ENCODE assay signal across 10 mouse cellular contexts in the genomic region with DNA sequence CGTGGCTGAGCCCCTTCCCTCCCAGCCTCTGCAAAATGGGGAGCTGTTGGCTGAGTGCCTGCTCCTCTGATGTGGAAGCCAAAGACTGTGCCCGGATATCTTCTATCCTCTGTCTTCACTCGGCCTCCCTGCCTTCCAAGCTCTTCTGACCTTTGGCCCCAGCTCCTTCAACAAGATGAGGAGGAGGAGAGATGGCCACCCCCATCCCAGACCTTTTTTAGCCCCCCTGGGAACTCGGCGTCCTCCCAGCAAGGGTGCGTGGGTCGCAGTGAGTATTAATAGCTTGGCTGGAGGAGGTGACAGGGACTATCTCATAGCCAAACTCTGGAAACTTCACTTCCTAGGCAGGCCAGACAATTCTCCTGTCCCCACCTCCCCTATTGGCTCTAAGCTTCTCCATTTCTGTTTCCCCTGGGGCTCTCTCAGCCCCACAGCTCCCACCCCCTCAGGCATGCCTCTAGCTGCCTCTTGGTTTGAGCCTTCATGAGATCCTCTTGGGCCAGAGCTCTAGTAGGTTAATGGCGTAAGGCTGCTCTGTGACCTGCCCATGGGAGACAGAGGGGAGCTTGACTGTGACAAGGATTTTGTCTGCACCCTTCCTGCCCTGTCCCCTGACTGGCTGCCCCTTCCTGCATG. TPM values are rescaled to one million over a fixed set of nuclear protein-coding genes. Genes with fewer than 3 reads are reported as not detected.
DNase-seq lines count a peak whose midpoint lies in the region; ATAC-seq and TF ChIP-seq lines count a peak whose summit lies in the region.
"Had no signal": no experiment of that assay in that cellular context is flagged by ENCODE, and none has a peak within 500 bp of the region (broad histone marks: within the 10 kb centered on the region; RNA-seq: fewer than 3 reads in every experiment).

No protein-coding gene starts in this region.

- peaks cover 4% of the 10 kb centered on the region for H3K9me3 ChIP-seq in hindbrain, embryonic 10.5 days
- no peaks in the 10 kb centered on the region for H3K9me3 ChIP-seq in hindbrain, embryonic 12.5 days (replicated peaks)
- no peaks in the 10 kb centered on the region for H3K9me3 ChIP-seq in heart, embryonic 13.5 days
- H3K9me3 ChIP-seq in lung, embryonic 14.5 days (ENCODE audit: low read depth, low read length): no peaks in the 10 kb centered on the region
- H3K9me3 ChIP-seq: embryonic facial prominence, embryonic 15.5 days had no signal

- ATAC-seq in hindbrain, embryonic 12.5 days (ENCODE audit: low FRiP score): no peak
- ATAC-seq in heart, embryonic 13.5 days (ENCODE audit: extremely low read depth, insufficient number of reproducible peaks, low FRiP score, low TSS enrichment): peak; percentile 46; the same call in 1 of the 2 replicates
- peak; percentile 51 for ATAC-seq in lung, embryonic 14.5 days (ENCODE audit: insufficient read depth)

- peaks cover 43% of the 10 kb centered on the region for H3K4me1 ChIP-seq in hindbrain, embryonic 10.5 days (replicated peaks)
- H3K4me1 ChIP-seq in hindbrain, embryonic 12.5 days: peaks cover 9% of the 10 kb centered on the region; the same call in 1 of the 2 replicates
- peaks cover 80% of the 10 kb centered on the region for H3K4me1 ChIP-seq in heart, embryonic 13.5 days
- peaks cover 15% of the 10 kb centered on the region for H3K4me1 ChIP-seq in lung, embryonic 14.5 days (ENCODE audit: insufficient read depth)

- DNase-seq in hindbrain, embryonic 10.5 days (ENCODE audit: low spot score): no peak
- peak; percentile 78 for DNase-seq in brain, adult 2 months (ENCODE audit: low read depth, low spot score)
- DNase-seq in lung, embryonic 14.5 days: peak; percentile 82
- no peak for DNase-seq in urinary bladder, postnatal 14 days (ENCODE audit: low spot score)
- DNase-seq in embryo, embryonic 9.5 days (ENCODE audit: extremely low spot score): no peak
- DNase-seq in urinary bladder, adult 2 months (ENCODE audit: low spot score): no peak
- DNase-seq: liver, embryonic 13.5 days had no signal

- no peak for TF ChIP-seq CTCF in lung, embryonic 14.5 days (IDR thresholded peaks at IDR 0.05; ENCODE audit: low read depth)

- H3K4me2 ChIP-seq in hindbrain, embryonic 12.5 days (replicated peaks): no peak overlapping the region
- H3K4me2 ChIP-seq in heart, embryonic 13.5 days: peak overlapping the region; percentile 32
- 0 out of 2 replicates have a peak overlapping the region, but pooled peaks have one; percentile 10 for H3K4me2 ChIP-seq in lung, embryonic 14.5 days
- H3K4me2 ChIP-seq: embryonic facial prominence, embryonic 15.5 days; liver, embryonic 13.5 days had no signal

- 51% methylated on average over 8 of the region's 8 CpGs for WGBS in hindbrain, embryonic 10.5 days
- 51% methylated on average over 8 of the region's 8 CpGs for WGBS in hindbrain, embryonic 12.5 days
- 9% methylated on average over 8 of the region's 8 CpGs for WGBS in heart, embryonic 13.5 days
- 24% methylated on average over 8 of the region's 8 CpGs for whole genome bisulfite sequencing in lung, embryonic 14.5 days

- H3K36me3 ChIP-seq in hindbrain, embryonic 10.5 days: no peaks in the 10 kb centered on the region
- no peaks in the 10 kb centered on the region for H3K36me3 ChIP-seq in hindbrain, embryonic 12.5 days
- no peaks in the 10 kb centered on the region for H3K36me3 ChIP-seq in heart, embryonic 13.5 days
- no peaks in the 10 kb centered on the region for H3K36me3 ChIP-seq in lung, embryonic 14.5 days (ENCODE audit: insufficient read depth)
- H3K36me3 ChIP-seq: embryonic facial prominence, embryonic 15.5 days; liver, embryonic 13.5 days had no signal

- no peak overlapping the region for H3K4me3 ChIP-seq in hindbrain, embryonic 10.5 days
- H3K4me3 ChIP-seq in hindbrain, embryonic 12.5 days: no peak overlapping the region
- H3K4me3 ChIP-seq in heart, embryonic 13.5 days: no peak overlapping the region
- no peak overlapping the region for H3K4me3 ChIP-seq in lung, embryonic 14.5 days (ENCODE audit: low read depth, low read length)
- H3K4me3 ChIP-seq: embryonic facial prominence, embryonic 15.5 days; liver, embryonic 13.5 days had no signal

- H3K27me3 ChIP-seq in hindbrain, embryonic 10.5 days (ENCODE audit: insufficient read depth, poor library complexity, severe bottlenecking): no peaks in the 10 kb centered on the region
- H3K27me3 ChIP-seq in hindbrain, embryonic 12.5 days: no peaks in the 10 kb centered on the region
- no peaks in the 10 kb centered on the region; the same call in 1 of the 2 replicates for H3K27me3 ChIP-seq in heart, embryonic 13.5 days (replicated peaks)
- H3K27me3 ChIP-seq in lung, embryonic 14.5 days (ENCODE audit: insufficient read depth, low read length): no peaks in the 10 kb centered on the region
- H3K27me3 ChIP-seq: embryonic facial prominence, embryonic 15.5 days; liver, embryonic 13.5 days had no signal

- no peak overlapping the region for H3K9ac ChIP-seq in hindbrain, embryonic 12.5 days
- no peak overlapping the region for H3K9ac ChIP-seq in heart, embryonic 13.5 days
- H3K9ac ChIP-seq in lung, embryonic 14.5 days: no peak overlapping the region
- H3K9ac ChIP-seq: embryonic facial prominence, embryonic 15.5 days; liver, embryonic 13.5 days had no signal

- peak overlapping the region; percentile 59 for H3K27ac ChIP-seq in hindbrain, embryonic 10.5 days
- H3K27ac ChIP-seq in hindbrain, embryonic 12.5 days: no peak overlapping the region
- peak overlapping the region; percentile 83 for H3K27ac ChIP-seq in heart, embryonic 13.5 days (replicated peaks)
- peak overlapping the region; percentile 5 for H3K27ac ChIP-seq in lung, embryonic 14.5 days (ENCODE audit: low read depth)
- H3K27ac ChIP-seq: embryonic facial prominence, embryonic 15.5 days; liver, embryonic 13.5 days had no signal

RNA-seq across cellular contexts. Expression of a gene that starts 22.7 kb away (rescaled TPM):
- polyA plus RNA-seq in hindbrain, embryonic 10.5 days (2016; fragmentation: Nextera tagmentation; extraction: Ambion mirVana): 912 and 973 TPM in 2 replicates
- 629 and 723 TPM in 2 replicates for polyA plus RNA-seq in hindbrain, embryonic 12.5 days (2016; fragmentation: Nextera tagmentation; extraction: Ambion mirVana)
- 659 and 696 TPM in 2 replicates for polyA plus RNA-seq in heart, embryonic 13.5 days (2015; fragmentation: Nextera tagmentation; extraction: Ambion mirVana)
- 1,268 and 1,276 TPM in 2 replicates for polyA plus RNA-seq in lung, embryonic 14.5 days (2014; fragmentation: Nextera tagmentation; extraction: Ambion mirVana)
- 1,045 and 1,109 TPM in 2 replicates for polyA plus RNA-seq in urinary bladder, adult 2 months (2012; rRNA removed)

RNA-seq across cellular contexts. Expression of a gene that starts 31.6 kb away (rescaled TPM):
- 36.7 and 37.0 TPM in 2 replicates for polyA plus RNA-seq in hindbrain, embryonic 10.5 days (2016; fragmentation: Nextera tagmentation; extraction: Ambion mirVana)
- 29.0 and 30.7 TPM in 2 replicates for polyA plus RNA-seq in hindbrain, embryonic 12.5 days (2016; fragmentation: Nextera tagmentation; extraction: Ambion mirVana)
- 25.7 and 27.2 TPM in 2 replicates for polyA plus RNA-seq in heart, embryonic 13.5 days (2015; fragmentation: Nextera tagmentation; extraction: Ambion mirVana)
- polyA plus RNA-seq in lung, embryonic 14.5 days (2014; fragmentation: Nextera tagmentation; extraction: Ambion mirVana): 33.2 and 34.9 TPM in 2 replicates
- polyA plus RNA-seq in urinary bladder, adult 2 months (2012; rRNA removed): 7.8 and 10.2 TPM in 2 replicates

RNA-seq across cellular contexts. Expression of a gene that starts 38.1 kb away (rescaled TPM):
- 16.1 and 16.6 TPM in 2 replicates for polyA plus RNA-seq in hindbrain, embryonic 10.5 days (2016; fragmentation: Nextera tagmentation; extraction: Ambion mirVana)
- polyA plus RNA-seq in hindbrain, embryonic 12.5 days (2016; fragmentation: Nextera tagmentation; extraction: Ambion mirVana): 25.5 and 26.9 TPM in 2 replicates
- 8.6 and 10.4 TPM in 2 replicates for polyA plus RNA-seq in heart, embryonic 13.5 days (2015; fragmentation: Nextera tagmentation; extraction: Ambion mirVana)
- 23.9 and 27.3 TPM in 2 replicates for polyA plus RNA-seq in lung, embryonic 14.5 days (2014; fragmentation: Nextera tagmentation; extraction: Ambion mirVana)
- polyA plus RNA-seq in urinary bladder, adult 2 months (2012; rRNA removed): 33.5 and 34.7 TPM in 2 replicates

RNA-seq across cellular contexts. Expression of a gene that starts 40.7 kb away (rescaled TPM):
- polyA plus RNA-seq in hindbrain, embryonic 10.5 days (2016; fragmentation: Nextera tagmentation; extraction: Ambion mirVana): 5.7 and 6.0 TPM in 2 replicates
- 7.6 and 8.5 TPM in 2 replicates for polyA plus RNA-seq in hindbrain, embryonic 12.5 days (2016; fragmentation: Nextera tagmentation; extraction: Ambion mirVana)
- polyA plus RNA-seq in heart, embryonic 13.5 days (2015; fragmentation: Nextera tagmentation; extraction: Ambion mirVana): 7.4 and 7.7 TPM in 2 replicates
- 10.0 and 11.0 TPM in 2 replicates for polyA plus RNA-seq in lung, embryonic 14.5 days (2014; fragmentation: Nextera tagmentation; extraction: Ambion mirVana)
- polyA plus RNA-seq in urinary bladder, adult 2 months (2012; rRNA removed): 69.6 and 84.4 TPM in 2 replicates

RNA-seq across cellular contexts. Expression of a gene that starts 40.9 kb away (rescaled TPM):
- 39.7 and 41.9 TPM in 2 replicates for polyA plus RNA-seq in hindbrain, embryonic 10.5 days (2016; fragmentation: Nextera tagmentation; extraction: Ambion mirVana)
- polyA plus RNA-seq in hindbrain, embryonic 12.5 days (2016; fragmentation: Nextera tagmentation; extraction: Ambion mirVana): 37.5 and 39.7 TPM in 2 replicates
- polyA plus RNA-seq in heart, embryonic 13.5 days (2015; fragmentation: Nextera tagmentation; extraction: Ambion mirVana): 44.8 and 53.3 TPM in 2 replicates
- 46.0 and 48.4 TPM in 2 replicates for polyA plus RNA-seq in lung, embryonic 14.5 days (2014; fragmentation: Nextera tagmentation; extraction: Ambion mirVana)
- polyA plus RNA-seq in urinary bladder, adult 2 months (2012; rRNA removed): 44.9 and 46.9 TPM in 2 replicates

Comparison
In these comparisons a context has a peak if more than half of its experiments do, and no peak if none do; other contexts are left out.
1. DNase-seq: peak in brain, adult 2 months (single experiment) and lung, embryonic 14.5 days (single experiment); none in hindbrain, embryonic 10.5 days (single experiment), urinary bladder, postnatal 14 days (single experiment), embryo, embryonic 9.5 days (single experiment) and urinary bladder, adult 2 months (single experiment).